Mouse (Mus musculus): ENCODE data around the gene 0610030E20Rik. TPM values are rescaled to one million over a fixed set of nuclear protein-coding genes. Genes with fewer than 3 reads are reported as not detected.

0610030E20Rik gene
- polyA plus RNA-seq, 1 experiment from 2014 or later = 18.8 TPM

- H3K36me3 ChIP-seq = no peaks in the 10 kb centered on the region
- no peak for ATAC-seq (ENCODE audit: low FRiP score, low read depth)
- 93% methylated on average over 6 of the region's 6 CpGs for WGBS
- no peak overlapping the region for H3K4me3 ChIP-seq
- H3K9me3 ChIP-seq = no peaks in the 10 kb centered on the region
- peaks cover 10% of the 10 kb centered on the region; the same call in 1 of the 2 replicates for H3K4me1 ChIP-seq (replicated peaks)
- H3K9ac ChIP-seq = no peak overlapping the region
- no peak overlapping the region for H3K4me2 ChIP-seq
- H3K27ac ChIP-seq (replicated peaks) = no peak overlapping the region
- H3K27me3 ChIP-seq = peaks cover 18% of the 10 kb centered on the region
These were observed 41.7 kb downstream of the 0610030E20Rik start for GRCm38 (mm10) chr6:72388791-72389329.

DNA sequence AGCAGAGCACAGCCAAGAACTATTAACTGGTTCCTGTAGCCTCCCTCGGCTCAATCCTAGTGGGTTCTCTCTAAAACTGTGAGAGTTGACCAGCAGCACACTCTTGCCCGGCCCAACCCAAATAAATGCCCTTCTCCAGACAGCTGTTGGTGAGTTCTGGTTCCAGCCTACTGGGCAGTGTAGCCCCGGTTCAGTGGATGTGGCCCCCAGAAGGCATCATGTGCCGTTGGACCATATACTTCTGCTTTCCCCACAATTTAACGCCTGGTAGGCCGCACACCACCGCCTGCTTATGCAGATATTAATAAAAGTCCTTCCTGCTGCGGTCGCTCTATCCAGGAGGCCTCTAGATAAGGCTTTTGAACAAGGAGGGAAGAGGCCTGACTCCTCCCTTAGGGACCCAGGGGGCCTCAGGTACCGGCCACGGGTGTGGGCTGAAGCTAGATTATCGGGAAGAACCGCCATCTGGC is 42.4 kb downstream of the 0610030E20Rik start:
- Histone ChIP-seq H3K4me2 (peak overlapping the region; percentile 56), H3K27me3 (peaks cover 18% of the 10 kb centered on the region), H3K27ac (replicated peaks) (0 out of 2 replicates have a peak overlapping the region, but pooled peaks have one; percentile 58), H3K4me1 (replicated peaks) (peaks cover 10% of the 10 kb centered on the region; the same call in 1 of the 2 replicates), H3K9me3 (no peaks in the 10 kb centered on the region), H3K36me3 (no peaks in the 10 kb centered on the region), H3K9ac (no peak overlapping the region), H3K4me3 (peak overlapping the region; percentile 34)
- ATAC-seq (ENCODE audit: low FRiP score, low read depth) = 0 out of 2 replicates have a peak, but pooled peaks have one; percentile 30
- WGBS = 35% methylated on average over 13 of the region's 13 CpGs

GRCm38 (mm10) chr6:72389941-72390771 is 43.0 kb downstream of the 0610030E20Rik start, which contains the start of gene Vamp8:
Gene Vamp8, minus strand, starts transcription at chr6:72390703.
- Histone ChIP-seq H3K9me3 (no peaks in the 10 kb centered on the region), H3K27ac (replicated peaks) (peak within 1 kb of the TSS; percentile 58), H3K4me1 (replicated peaks) (peaks cover 10% of the 10 kb centered on the region; the same call in 1 of the 2 replicates), H3K36me3 (no peaks in the 10 kb centered on the region), H3K27me3 (peaks cover 18% of the 10 kb centered on the region), H3K4me3 (peak within 1 kb of the TSS; percentile 34), H3K4me2 (peak within 1 kb of the TSS; percentile 56), H3K9ac (peak within 1 kb of the TSS; percentile 14; the same call in 1 of the 2 replicates)
- ATAC-seq (ENCODE audit: low FRiP score, low read depth) = peak; percentile 66; the same call in 1 of the 2 replicates
- 2% methylated on average over 33 of the region's 33 CpGs for WGBS

DNA sequence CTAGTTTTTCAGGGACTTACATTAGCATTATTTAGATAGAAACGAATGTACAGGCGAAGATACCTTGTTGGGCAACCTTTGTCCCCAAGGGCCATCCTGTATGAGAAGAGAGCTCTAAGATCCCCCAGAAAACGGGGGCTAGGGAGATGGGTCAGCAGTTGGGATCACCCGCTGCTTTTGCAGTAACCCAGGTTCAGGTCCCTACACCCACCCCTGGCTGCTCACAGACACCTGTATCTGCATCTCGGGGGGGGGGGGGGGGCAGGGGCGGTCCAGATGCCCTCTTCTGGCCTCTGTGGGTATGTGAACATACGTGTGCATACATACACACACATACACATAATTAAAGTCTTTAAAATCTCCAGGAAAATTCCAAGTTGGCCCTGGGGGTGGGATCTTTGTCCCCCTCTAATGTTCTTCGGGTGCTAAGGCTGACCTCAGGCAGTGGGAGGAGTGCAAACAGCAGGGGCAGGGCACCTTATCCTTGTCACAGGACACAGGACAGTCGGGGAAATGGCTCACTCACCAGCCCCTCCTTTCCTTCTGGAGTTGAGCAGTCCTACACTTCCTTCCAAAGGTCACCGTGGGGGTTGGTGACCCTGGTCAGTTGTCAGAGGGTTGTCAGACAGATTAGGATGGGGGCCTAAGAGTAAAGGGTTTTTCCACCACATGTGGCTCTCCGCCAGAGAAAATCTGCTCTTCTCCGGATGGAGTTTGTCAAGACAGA is 43.8 kb downstream of the 0610030E20Rik start:
- Histone ChIP-seq H3K9ac (0 out of 2 replicates have a peak overlapping the region, but pooled peaks have one; percentile 14), H3K4me2 (peak overlapping the region; percentile 56), H3K36me3 (no peaks in the 10 kb centered on the region), H3K27me3 (peaks cover 18% of the 10 kb centered on the region), H3K27ac (replicated peaks) (no peak overlapping the region), H3K9me3 (no peaks in the 10 kb centered on the region), H3K4me3 (peak overlapping the region; percentile 34; the same call in 1 of the 2 replicates), H3K4me1 (replicated peaks) (peaks cover 10% of the 10 kb centered on the region; the same call in 1 of the 2 replicates)
- WGBS = 19% methylated on average over 12 of the region's 12 CpGs
- ATAC-seq (ENCODE audit: low FRiP score, low read depth) = no peak

DNA sequence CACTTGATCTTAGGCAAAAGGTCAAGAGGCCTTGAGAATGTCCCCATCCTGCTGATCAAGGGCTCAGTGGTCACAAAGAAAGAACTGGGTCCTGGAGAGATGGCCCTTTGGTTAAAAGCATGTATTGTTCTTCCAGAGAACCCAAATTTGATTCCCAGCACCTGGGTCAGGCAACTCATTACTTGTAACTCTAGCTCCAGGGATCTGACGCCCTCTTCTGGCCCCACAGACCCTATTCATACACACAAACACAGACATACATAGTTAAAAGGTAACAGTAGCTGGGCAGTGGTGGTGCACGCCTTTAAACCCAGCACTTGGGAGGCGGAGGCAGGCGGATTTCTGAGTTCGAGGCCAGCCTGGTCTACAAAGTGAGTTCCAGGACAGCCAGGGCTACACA is 45.2 kb downstream of the 0610030E20Rik start:
- Histone ChIP-seq H3K27me3 (peaks cover 18% of the 10 kb centered on the region), H3K4me2 (no peak overlapping the region), H3K36me3 (no peaks in the 10 kb centered on the region), H3K9ac (no peak overlapping the region), H3K4me3 (no peak overlapping the region), H3K27ac (replicated peaks) (no peak overlapping the region), H3K4me1 (replicated peaks) (peaks cover 10% of the 10 kb centered on the region; the same call in 1 of the 2 replicates), H3K9me3 (no peaks in the 10 kb centered on the region)
- 86% methylated on average over 5 of the region's 5 CpGs for WGBS
- no peak for ATAC-seq (ENCODE audit: low FRiP score, low read depth)

GRCm38 (mm10) chr6:72396837-72397251 is 49.7 kb downstream of the 0610030E20Rik start:
- 83% methylated on average over 10 of the region's 10 CpGs for WGBS
- no peak overlapping the region for H3K9ac ChIP-seq
- no peaks in the 10 kb centered on the region for H3K36me3 ChIP-seq
- no peak for ATAC-seq (ENCODE audit: low FRiP score, low read depth)
- H3K27me3 ChIP-seq = no peaks in the 10 kb centered on the region
- H3K4me3 ChIP-seq = no peak overlapping the region
- H3K4me2 ChIP-seq = no peak overlapping the region
- H3K27ac ChIP-seq (replicated peaks) = no peak overlapping the region
- no peaks in the 10 kb centered on the region for H3K9me3 ChIP-seq
- H3K4me1 ChIP-seq (replicated peaks) = no peaks in the 10 kb centered on the region

DNA sequence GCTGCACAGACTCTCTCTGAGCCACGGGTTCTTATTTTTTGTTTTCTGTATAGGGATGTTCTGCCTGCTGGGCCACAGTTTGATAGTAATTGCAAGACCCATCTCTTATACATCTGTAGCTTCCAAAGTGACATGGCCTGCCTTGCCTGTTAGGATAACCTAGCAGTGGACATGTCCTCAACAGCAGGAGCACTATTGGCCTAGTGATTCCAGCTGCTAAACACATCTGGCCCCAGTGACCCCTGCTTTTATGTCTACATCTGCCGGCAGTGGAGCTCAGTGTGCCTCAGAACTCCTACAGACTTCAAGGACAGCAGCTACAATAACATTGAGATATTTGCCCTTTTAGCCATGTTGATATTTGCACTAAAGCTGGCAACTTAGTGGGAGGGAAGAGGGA is 52.9 kb downstream of the 0610030E20Rik start:
- WGBS = 51% methylated on average over 2 of the region's 2 CpGs
- Histone ChIP-seq H3K4me2 (no peak overlapping the region), H3K27ac (replicated peaks) (no peak overlapping the region), H3K4me3 (no peak overlapping the region), H3K4me1 (replicated peaks) (no peaks in the 10 kb centered on the region), H3K27me3 (no peaks in the 10 kb centered on the region), H3K9ac (no peak overlapping the region), H3K36me3 (no peaks in the 10 kb centered on the region), H3K9me3 (no peaks in the 10 kb centered on the region)
- ATAC-seq (ENCODE audit: low FRiP score, low read depth) = no peak

GRCm38 (mm10) chr6:72401875-72402274 is 54.8 kb downstream of the 0610030E20Rik start:
- H3K27me3 ChIP-seq = no peaks in the 10 kb centered on the region

More at GRCm38 (mm10) chr6:72401875-72402274, 54.8 kb downstream of the 0610030E20Rik start:
- H3K4me1 ChIP-seq (replicated peaks) = no peaks in the 10 kb centered on the region
- 23% methylated on average over 7 of the region's 7 CpGs for WGBS
- H3K36me3 ChIP-seq = no peaks in the 10 kb centered on the region
- H3K27ac ChIP-seq (replicated peaks) = no peak overlapping the region
- H3K4me2 ChIP-seq = no peak overlapping the region
- no peak overlapping the region for H3K4me3 ChIP-seq
- H3K9me3 ChIP-seq = no peaks in the 10 kb centered on the region
- no peak for ATAC-seq (ENCODE audit: low FRiP score, low read depth)
- no peak overlapping the region for H3K9ac ChIP-seq

Other genes starting within 250 kb of the 0610030E20Rik start
- 62.4 and 62.5 TPM in 2 replicates for gene St3gal5, start 249.7 kb upstream of the 0610030E20Rik start, polyA plus RNA-seq (2015; fragmentation: Nextera tagmentation; extraction: Ambion mirVana)
- gene Atoh8, start 111.7 kb upstream of the 0610030E20Rik start, polyA plus RNA-seq (2015; fragmentation: Nextera tagmentation; extraction: Ambion mirVana) = 3.7 and 4.2 TPM in 2 replicates
- gene Sftpb, start 42.7 kb upstream of the 0610030E20Rik start, polyA plus RNA-seq (2015; fragmentation: Nextera tagmentation; extraction: Ambion mirVana) = 0.26 and 0.79 TPM in 2 replicates
- gene Usp39, start 2.1 kb upstream of the 0610030E20Rik start, polyA plus RNA-seq (2015; fragmentation: Nextera tagmentation; extraction: Ambion mirVana) = 40.5 and 42.5 TPM in 2 replicates
- 20.9 and 21.2 TPM in 2 replicates for gene Tmem150a, start 8.1 kb downstream of the 0610030E20Rik start, polyA plus RNA-seq (2015; fragmentation: Nextera tagmentation; extraction: Ambion mirVana)
- 128 and 135 TPM in 2 replicates for gene Rnf181, start 19.6 kb downstream of the 0610030E20Rik start, polyA plus RNA-seq (2015; fragmentation: Nextera tagmentation; extraction: Ambion mirVana)
- 16.2 and 17.8 TPM in 2 replicates for gene Vamp5, start 33.2 kb downstream of the 0610030E20Rik start, polyA plus RNA-seq (2015; fragmentation: Nextera tagmentation; extraction: Ambion mirVana)
- 24.4 and 29.4 TPM in 2 replicates for gene Vamp8, start 43.4 kb downstream of the 0610030E20Rik start, polyA plus RNA-seq (2015; fragmentation: Nextera tagmentation; extraction: Ambion mirVana)
- 17.0 and 20.7 TPM in 2 replicates for gene Ggcx, start 67.0 kb downstream of the 0610030E20Rik start, polyA plus RNA-seq (2015; fragmentation: Nextera tagmentation; extraction: Ambion mirVana)
- gene Mat2a, start 92.2 kb downstream of the 0610030E20Rik start, polyA plus RNA-seq (2015; fragmentation: Nextera tagmentation; extraction: Ambion mirVana) = 320 and 326 TPM in 2 replicates
- 0.26 and 0.63 TPM in 2 replicates for gene Sh2d6, start 174.4 kb downstream of the 0610030E20Rik start, polyA plus RNA-seq (2015; fragmentation: Nextera tagmentation; extraction: Ambion mirVana)
- gene Capg, start 197.1 kb downstream of the 0610030E20Rik start, polyA plus RNA-seq (2015; fragmentation: Nextera tagmentation; extraction: Ambion mirVana) = 8.0 and 9.3 TPM in 2 replicates